Mouse (Mus musculus) heart, embryonic 15.5 days (tissue): Measurements from ENCODE around the gene Dusp18. TPM values are rescaled to one million over a fixed set of nuclear protein-coding genes. Genes with fewer than 3 reads are reported as not detected.

Experiments
- ATAC-seq: fragments of 200-750 bp; cut with Nextera tagmentation; replicated peaks from 2 replicates; pipeline ENCODE4 v1.8.0; 2017; ENCODE audit warnings: low read depth, moderate TSS enrichment; ENCODE audit not compliant: insufficient number of reproducible peaks, insufficient read depth, low FRiP score
- H3K27ac ChIP-seq: fragments of 300-500 bp; sonication (generic); 2 replicates; pipeline ENCODE4 v1.5.1; 2015; ENCODE audit warnings: mild to moderate bottlenecking, inconsistent platforms
- H3K27me3 ChIP-seq: fragments of 300-500 bp; sonication (generic); 2 replicates; pipeline ENCODE4 v1.6.1; 2015; ENCODE audit warnings: inconsistent platforms
- H3K36me3 ChIP-seq: fragments of 300-500 bp; sonication (generic); 2 replicates; pipeline ENCODE4 v1.6.1; 2015; ENCODE audit warnings: mild to moderate bottlenecking, inconsistent platforms
- H3K4me1 ChIP-seq: fragments of 300-500 bp; sonication (generic); replicated peaks from 2 replicates; pipeline ENCODE4 v1.6.1; 2015; ENCODE audit warnings: inconsistent platforms
- H3K4me2 ChIP-seq: fragments of 300-500 bp; sonication (generic); 2 replicates; pipeline ENCODE4 v1.6.1; 2015; ENCODE audit warnings: inconsistent platforms, mild to moderate bottlenecking, moderate library complexity
- H3K4me3 ChIP-seq: fragments of 300-500 bp; sonication (generic); 2 replicates; pipeline ENCODE4 v1.5.1; 2015; ENCODE audit warnings: mild to moderate bottlenecking, inconsistent platforms
- H3K9ac ChIP-seq: fragments of 300-500 bp; sonication (generic); 2 replicates; pipeline ENCODE4 v1.6.1; 2015; ENCODE audit warnings: mild to moderate bottlenecking, inconsistent platforms
- H3K9me3 ChIP-seq: fragments of 300-500 bp; sonication (generic); replicated peaks from 2 replicates; pipeline ENCODE4 v1.6.1; 2016; ENCODE audit warnings: inconsistent platforms
- WGBS: fragments of 180-500 bp; shearing (Covaris S2); methylation state at CpG from one replicate; pipeline ENCODE4 v1.1.7; 2015; ENCODE audit warnings: mixed read lengths; 5-methylcytosine and 5-hydroxymethylcytosine counted together
- polyA plus RNA-seq: library from polyadenylated mRNA; unstranded; fragments of >200 nt; fragmentation: Nextera tagmentation; extraction: Ambion mirVana; gene quantifications from 2 replicates; pipeline ENCODE4 v1.2.1, GENCODE M21; 2015

The Dusp18 gene
- polyA plus RNA-seq: 9.5 and 9.8 TPM in 2 replicates

DNA sequence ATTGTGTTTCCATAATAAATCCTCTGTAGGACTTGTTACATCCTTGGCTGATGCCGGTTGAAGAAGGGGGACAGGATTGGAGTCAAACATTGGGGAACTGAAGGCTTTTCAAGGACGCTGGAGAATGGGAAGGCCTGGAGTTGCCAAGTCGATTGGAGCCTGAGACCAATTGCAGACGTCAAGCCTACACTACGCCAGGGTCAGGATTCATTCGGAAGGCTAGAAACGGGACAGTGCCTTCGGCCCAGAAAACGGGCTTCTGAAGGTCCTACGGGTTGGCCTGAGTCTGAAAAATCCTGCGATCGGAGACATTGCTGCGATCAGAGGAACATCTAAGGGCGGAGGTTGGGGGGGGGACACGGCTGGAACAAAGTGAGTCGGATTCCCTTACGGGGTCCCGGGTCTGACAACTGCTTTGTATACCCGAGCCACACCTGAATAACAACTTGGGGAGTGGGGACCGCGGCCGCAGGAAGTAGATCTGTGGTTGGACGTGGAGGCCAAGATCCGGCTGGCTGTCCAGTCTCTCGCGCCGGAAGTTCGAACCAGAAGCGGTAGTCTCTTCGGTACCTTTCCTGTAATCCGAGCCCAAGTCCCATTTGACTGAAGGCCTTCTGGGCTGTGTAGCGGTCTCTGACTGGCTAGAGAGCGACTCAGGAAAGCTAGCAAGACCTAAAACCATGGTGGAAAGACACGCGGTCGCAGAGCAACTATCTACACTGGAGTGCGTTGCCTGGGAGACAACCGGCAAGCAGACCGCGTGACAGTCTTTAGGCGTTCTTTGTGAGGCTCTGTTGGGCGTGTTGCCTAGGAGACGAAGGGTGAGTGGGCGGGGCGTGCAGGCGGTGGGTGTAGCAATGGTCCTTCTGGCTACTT lies at the start of gene Dusp18, which contains the start of gene 4921536K21Rik:
Gene Dusp18 (plus strand): TSS at position 835 of the 876 bp plus-strand sequence.
Gene 4921536K21Rik (minus strand): TSS at position 693 of the 876 bp plus-strand sequence.
- ATAC-seq: peak; percentile 92
- Histone ChIP-seq H3K27me3 (no peaks in the 10 kb centered on the region), H3K27ac (peak within 1 kb of the TSS; percentile 69), H3K9me3 (no peaks in the 10 kb centered on the region), H3K4me3 (peak within 1 kb of the TSS; percentile 59), H3K4me2 (peak within 1 kb of the TSS; percentile 91), H3K36me3 (peaks cover 8% of the 10 kb centered on the region; the same call in 1 of the 2 replicates), H3K4me1 (peaks cover 13% of the 10 kb centered on the region), H3K9ac (peak within 1 kb of the TSS; percentile 52)
- WGBS: 4% methylated on average over 46 of the region's 46 CpGs

DNA sequence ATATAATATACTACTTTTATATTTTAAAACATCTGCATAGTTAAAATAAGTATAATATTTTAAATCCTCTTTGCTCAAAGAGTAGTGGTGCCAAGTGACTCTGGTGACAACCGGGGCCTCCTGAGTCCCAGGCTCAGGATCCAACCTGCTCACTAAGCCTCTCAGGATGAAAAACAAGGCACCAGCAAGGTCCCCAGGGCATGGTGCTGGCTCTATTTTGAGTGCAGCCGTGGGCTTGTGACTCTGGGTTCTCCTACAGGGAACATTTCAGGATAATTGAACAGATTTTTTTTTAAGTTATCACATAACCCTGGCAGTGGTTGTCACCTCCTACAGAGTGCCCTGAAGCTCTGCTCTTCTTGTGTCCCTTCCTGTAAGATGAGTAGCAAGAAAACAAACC lies 48.7 kb upstream of the Dusp18 start:
- H3K4me3 ChIP-seq: no peak overlapping the region
- H3K4me1 ChIP-seq: peaks cover 11% of the 10 kb centered on the region
- H3K4me2 ChIP-seq: no peak overlapping the region
- no peaks in the 10 kb centered on the region for H3K36me3 ChIP-seq
- ATAC-seq: no peak
- no peak overlapping the region for H3K27ac ChIP-seq
- no peaks in the 10 kb centered on the region for H3K9me3 ChIP-seq
- H3K9ac ChIP-seq: no peak overlapping the region
- WGBS: 52% methylated on average over 2 of the region's 2 CpGs
- H3K27me3 ChIP-seq: no peaks in the 10 kb centered on the region

DNA sequence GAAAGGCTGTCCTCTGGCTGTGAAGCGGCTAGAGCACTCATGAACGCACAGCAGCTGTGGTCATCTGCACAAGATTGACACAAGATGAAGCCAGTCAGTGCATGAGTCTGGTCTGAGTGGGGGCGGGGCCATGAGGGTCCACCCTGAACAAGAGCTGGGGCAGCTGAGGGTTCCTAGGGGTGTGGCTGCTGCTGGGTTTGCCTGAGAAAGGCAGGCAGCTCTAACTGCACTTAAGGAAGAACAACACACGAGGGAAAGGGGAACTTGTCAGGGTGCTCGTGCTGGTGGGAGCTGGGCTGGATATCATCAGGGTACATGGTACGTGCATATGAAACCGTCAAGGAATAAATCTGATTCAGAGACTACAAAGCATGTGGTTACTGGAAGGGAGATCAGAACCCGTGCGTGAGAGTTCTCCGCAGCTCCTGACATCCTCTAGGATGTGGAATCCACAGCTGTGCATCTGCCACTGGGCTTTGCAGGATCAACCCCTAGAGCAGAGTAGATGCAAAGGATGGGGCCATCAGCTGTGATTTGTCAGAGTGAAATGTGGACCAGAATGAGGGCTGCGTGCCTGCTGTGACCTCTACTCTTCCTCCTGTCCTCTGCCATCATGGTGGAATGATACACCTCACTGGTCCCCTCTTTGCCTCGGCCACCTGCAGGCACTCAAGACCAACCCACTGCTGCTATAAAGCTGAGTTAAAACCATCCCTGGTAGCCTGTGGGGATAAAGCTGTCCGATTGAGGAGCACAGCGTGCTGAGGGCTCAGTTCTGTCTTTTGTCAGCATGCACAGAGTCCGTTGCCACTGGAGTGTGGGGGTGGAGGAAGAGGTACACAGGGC lies 45.3 kb upstream of the Dusp18 start:
- peaks cover 16% of the 10 kb centered on the region for H3K4me1 ChIP-seq
- 78% methylated on average over 15 of the region's 15 CpGs for WGBS
- ATAC-seq: no peak

DNA sequence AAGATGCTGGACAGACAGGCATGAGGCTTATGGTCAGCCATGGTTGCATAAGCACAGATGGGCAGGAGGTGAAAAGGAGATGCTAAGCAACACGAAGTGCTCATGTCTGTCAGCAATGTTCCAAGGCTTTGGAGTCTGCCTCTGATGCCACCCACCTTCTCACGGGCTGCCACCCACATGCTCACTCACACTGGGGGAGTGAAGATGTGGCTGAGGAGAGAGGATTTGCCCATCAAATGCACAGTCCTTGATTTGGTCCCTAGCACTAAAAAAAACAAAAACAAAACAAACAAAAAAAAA lies 44.8 kb upstream of the Dusp18 start:
- no peak for ATAC-seq
- no peak overlapping the region for H3K27ac ChIP-seq
- H3K4me3 ChIP-seq: no peak overlapping the region
- no peak overlapping the region for H3K9ac ChIP-seq
- H3K36me3 ChIP-seq: no peaks in the 10 kb centered on the region
- 79% methylated on average over 2 of the region's 2 CpGs for WGBS
- no peak overlapping the region for H3K4me2 ChIP-seq
- H3K27me3 ChIP-seq: no peaks in the 10 kb centered on the region
- H3K9me3 ChIP-seq: no peaks in the 10 kb centered on the region
- H3K4me1 ChIP-seq: peaks cover 14% of the 10 kb centered on the region

More for the DNA sequence above, 45.3 kb upstream of the Dusp18 start:
- Histone ChIP-seq H3K36me3 (no peaks in the 10 kb centered on the region), H3K4me3 (no peak overlapping the region), H3K9ac (no peak overlapping the region), H3K27me3 (no peaks in the 10 kb centered on the region), H3K4me2 (no peak overlapping the region), H3K9me3 (no peaks in the 10 kb centered on the region), H3K27ac (no peak overlapping the region)

DNA sequence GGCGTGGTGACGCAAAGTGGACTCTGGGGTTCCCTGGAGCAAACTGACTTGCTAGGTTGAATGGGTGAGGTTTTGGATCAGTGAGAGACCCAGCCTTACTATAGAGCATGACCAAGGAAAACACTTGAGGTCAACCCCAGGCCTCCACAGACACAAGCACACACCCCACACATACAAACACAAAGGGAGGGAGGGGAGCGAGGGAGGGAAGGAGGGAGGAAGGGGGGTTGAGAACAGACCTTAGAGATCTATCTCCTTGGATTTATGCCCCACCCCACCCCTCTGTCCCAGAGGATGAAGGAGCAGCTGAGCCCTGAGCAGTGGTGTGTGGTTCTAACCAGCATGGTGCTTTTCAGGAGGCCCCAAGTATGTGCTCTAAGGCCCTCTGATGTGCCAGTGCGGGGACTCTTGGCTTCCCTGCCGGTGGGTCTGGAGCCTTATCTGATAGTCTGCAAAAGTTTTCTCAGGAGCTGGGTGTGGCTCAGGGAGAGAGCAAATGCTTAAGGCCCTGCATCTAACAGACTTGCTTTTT lies 44.2 kb upstream of the Dusp18 start:
- no peaks in the 10 kb centered on the region for H3K27me3 ChIP-seq
- 58% methylated on average over 5 of the region's 5 CpGs for WGBS
- no peak overlapping the region for H3K9ac ChIP-seq
- no peak overlapping the region for H3K4me2 ChIP-seq
- H3K36me3 ChIP-seq: no peaks in the 10 kb centered on the region
- H3K4me1 ChIP-seq: peaks cover 14% of the 10 kb centered on the region
- H3K27ac ChIP-seq: no peak overlapping the region
- no peaks in the 10 kb centered on the region for H3K9me3 ChIP-seq
- ATAC-seq: no peak
- no peak overlapping the region for H3K4me3 ChIP-seq

DNA sequence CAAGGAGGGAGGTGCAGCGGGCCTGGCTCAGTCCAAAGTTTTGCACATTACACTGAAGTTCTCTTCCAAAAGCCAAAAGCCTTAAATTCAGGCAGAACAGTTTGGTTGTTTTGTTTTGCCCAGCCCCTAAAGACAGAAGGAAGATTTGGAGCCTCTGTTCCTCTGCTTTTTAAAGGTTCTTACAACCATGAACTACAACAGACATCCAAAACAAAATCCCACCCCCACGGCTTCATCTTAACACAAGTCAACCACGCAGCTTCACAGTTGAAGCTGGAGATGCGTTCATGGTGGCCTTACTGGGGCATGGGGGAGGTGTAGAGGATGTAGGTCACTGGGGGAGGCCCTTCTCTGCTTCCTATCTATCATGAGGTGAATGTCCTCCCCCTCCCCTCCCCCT lies 43.2 kb upstream of the Dusp18 start:
- Histone ChIP-seq H3K9me3 (no peaks in the 10 kb centered on the region), H3K4me2 (no peak overlapping the region), H3K36me3 (no peaks in the 10 kb centered on the region), H3K4me3 (no peak overlapping the region), H3K27me3 (no peaks in the 10 kb centered on the region), H3K4me1 (peaks cover 14% of the 10 kb centered on the region), H3K9ac (no peak overlapping the region), H3K27ac (no peak overlapping the region)
- 73% methylated on average over 4 of the region's 4 CpGs for WGBS
- no peak for ATAC-seq

DNA sequence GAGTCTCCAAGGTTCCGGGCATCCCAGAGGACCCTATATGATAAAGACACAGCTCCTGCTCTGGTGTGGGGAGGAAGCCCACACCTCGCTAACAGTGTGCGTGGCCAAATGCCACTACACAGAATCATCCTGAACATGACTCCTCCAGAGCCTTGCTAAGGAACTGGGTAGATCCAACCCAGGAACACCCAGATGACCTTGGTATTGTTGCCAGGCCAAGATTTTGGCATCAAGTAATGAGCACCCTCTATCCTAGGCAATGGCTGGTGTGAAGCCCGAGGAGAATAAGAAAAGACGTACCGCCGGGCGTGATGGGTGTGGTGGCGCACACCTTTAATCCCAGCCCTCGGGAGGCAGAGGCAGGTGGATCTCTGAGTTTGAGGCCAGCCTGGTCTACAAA lies 42.0 kb upstream of the Dusp18 start:
- Histone ChIP-seq H3K4me1 (peaks cover 14% of the 10 kb centered on the region), H3K9ac (no peak overlapping the region), H3K4me2 (no peak overlapping the region), H3K36me3 (no peaks in the 10 kb centered on the region), H3K27me3 (no peaks in the 10 kb centered on the region), H3K27ac (peak overlapping the region; percentile 80), H3K9me3 (no peaks in the 10 kb centered on the region), H3K4me3 (no peak overlapping the region)
- ATAC-seq: no peak
- WGBS: 92% methylated on average over 10 of the region's 10 CpGs

DNA sequence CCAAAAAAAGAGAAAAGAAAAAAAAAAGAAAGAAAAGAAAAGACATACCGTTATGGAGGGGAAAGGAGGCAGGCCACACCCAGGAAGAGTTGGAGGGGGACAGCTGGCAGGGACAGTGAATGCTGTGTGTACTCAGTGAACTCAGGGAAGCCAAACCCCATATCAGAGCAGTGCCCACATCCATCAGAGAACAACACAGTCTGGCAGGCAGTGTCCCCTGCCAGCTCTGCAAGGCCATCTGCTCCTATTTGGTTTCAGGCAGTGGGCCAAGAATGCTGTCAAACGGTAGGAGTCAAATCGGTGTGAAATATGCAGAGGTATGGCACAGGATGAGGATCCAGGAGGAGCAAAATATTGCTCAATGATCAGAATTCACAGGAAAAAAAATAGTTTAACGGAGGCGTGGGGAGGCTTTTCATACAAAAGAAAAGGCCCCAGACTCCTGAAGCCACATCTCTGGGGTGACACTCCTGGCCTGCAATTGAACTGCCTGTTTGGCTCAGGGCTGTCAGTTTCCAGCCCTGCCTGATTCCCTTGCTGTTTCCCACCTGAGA lies 41.5 kb upstream of the Dusp18 start:
- H3K36me3 ChIP-seq: no peaks in the 10 kb centered on the region
- no peak overlapping the region for H3K4me2 ChIP-seq
- H3K4me1 ChIP-seq: peaks cover 14% of the 10 kb centered on the region
- H3K27ac ChIP-seq: peak overlapping the region; percentile 80
- no peaks in the 10 kb centered on the region for H3K27me3 ChIP-seq
- peak; percentile 77 for ATAC-seq
- H3K4me3 ChIP-seq: no peak overlapping the region
- no peak overlapping the region for H3K9ac ChIP-seq
- H3K9me3 ChIP-seq: no peaks in the 10 kb centered on the region
- 51% methylated on average over 5 of the region's 5 CpGs for WGBS

DNA sequence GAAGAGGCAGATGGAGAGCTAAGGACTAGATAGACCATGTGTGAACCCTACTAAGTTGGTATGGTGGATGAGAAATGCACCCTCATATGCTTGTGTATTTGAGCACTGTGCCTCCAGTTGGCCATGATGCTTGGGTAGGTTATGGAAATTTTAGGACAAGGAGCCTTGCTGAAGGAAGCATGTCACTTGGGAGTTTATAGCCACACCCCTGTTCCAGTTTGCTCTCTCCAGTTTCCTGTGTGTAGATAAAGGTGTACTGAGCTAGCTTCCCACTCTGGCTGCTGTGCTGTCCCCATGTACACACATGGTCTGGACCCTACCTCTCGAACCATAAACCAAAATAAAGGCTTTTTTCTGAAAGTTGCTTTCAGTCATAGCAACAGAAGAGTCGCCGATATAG lies 40.9 kb upstream of the Dusp18 start:
- Histone ChIP-seq H3K27ac (peak overlapping the region; percentile 80), H3K4me1 (peaks cover 14% of the 10 kb centered on the region), H3K9ac (no peak overlapping the region), H3K4me2 (no peak overlapping the region), H3K9me3 (no peaks in the 10 kb centered on the region), H3K36me3 (no peaks in the 10 kb centered on the region), H3K4me3 (no peak overlapping the region), H3K27me3 (no peaks in the 10 kb centered on the region)
- ATAC-seq: no peak
- WGBS: 86% methylated on average over 3 of the region's 3 CpGs

DNA sequence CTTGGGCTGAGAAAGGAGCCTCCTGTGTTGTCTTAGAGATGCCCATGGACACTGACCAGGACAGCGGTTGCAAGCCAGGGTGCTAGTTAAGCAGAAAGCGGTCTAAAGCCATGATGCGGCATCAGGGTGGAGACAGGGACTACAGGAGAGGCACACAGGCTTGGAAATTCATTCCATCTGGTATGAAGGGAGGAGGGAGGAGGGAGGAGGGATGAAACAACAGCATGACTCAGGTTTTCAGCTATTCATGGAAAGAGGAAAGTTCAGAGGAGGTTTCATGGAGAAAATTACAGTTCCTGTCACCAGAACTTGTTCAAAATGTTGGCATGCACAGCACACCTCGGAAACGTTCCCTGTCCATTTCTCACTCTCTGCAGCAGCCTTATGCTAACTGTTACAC lies 39.2 kb upstream of the Dusp18 start:
- Histone ChIP-seq H3K9ac (no peak overlapping the region), H3K27ac (no peak overlapping the region), H3K4me1 (peaks cover 14% of the 10 kb centered on the region), H3K4me2 (no peak overlapping the region), H3K9me3 (no peaks in the 10 kb centered on the region), H3K4me3 (no peak overlapping the region), H3K36me3 (no peaks in the 10 kb centered on the region), H3K27me3 (no peaks in the 10 kb centered on the region)
- 85% methylated on average over 5 of the region's 5 CpGs for WGBS
- ATAC-seq: no peak

DNA sequence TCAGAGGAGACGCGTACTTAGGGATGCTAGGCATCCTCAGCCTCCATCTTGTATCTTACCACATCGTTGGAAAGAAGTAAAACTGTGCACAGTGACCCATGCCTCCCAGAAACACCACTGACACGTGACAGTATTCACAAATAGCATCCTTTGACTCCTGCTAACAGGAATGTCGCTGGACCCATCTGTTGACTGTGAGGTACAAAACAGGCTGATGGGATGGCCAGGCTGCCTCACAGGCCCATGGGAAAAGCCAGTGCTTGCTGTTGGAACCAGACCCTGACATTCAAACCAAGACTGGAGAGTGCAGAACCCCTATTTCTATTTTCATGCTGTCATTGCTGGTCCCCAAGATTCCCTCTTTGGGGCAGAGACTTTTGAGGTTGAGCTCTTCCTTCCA lies 37.1 kb upstream of the Dusp18 start:
- WGBS: 63% methylated on average over 5 of the region's 5 CpGs
- H3K4me3 ChIP-seq: no peak overlapping the region
- H3K9me3 ChIP-seq: no peaks in the 10 kb centered on the region
- no peak overlapping the region for H3K27ac ChIP-seq
- H3K9ac ChIP-seq: no peak overlapping the region
- no peak overlapping the region for H3K4me2 ChIP-seq
- H3K4me1 ChIP-seq: peaks cover 14% of the 10 kb centered on the region
- no peaks in the 10 kb centered on the region for H3K36me3 ChIP-seq
- peaks cover 4% of the 10 kb centered on the region; the same call in 1 of the 2 replicates for H3K27me3 ChIP-seq
- ATAC-seq: no peak
